Mouse (Mus musculus) ES-Bruce4 (cell line): Measurements from ENCODE around the gene Ccdc13.

Experiments used
- CTCF ChIP-seq: IDR thresholded peaks from one replicate; pipeline ENCODE4 v1.8.1; 2011; ENCODE audit warnings: low read depth, low read length
- EP300 ChIP-seq: IDR thresholded peaks from 2 replicates; pipeline ENCODE4 v1.6.1; 2011; ENCODE audit warnings: low read depth, low read length; ENCODE audit not compliant: insufficient read depth
- POLR2A ChIP-seq: IDR thresholded peaks from one replicate; pipeline ENCODE4 v1.8.1; 2011; ENCODE audit warnings: low read length; ENCODE audit not compliant: insufficient read depth

GRCm38 (mm10) chr9:121791757-121792521, 47.3 kb downstream of the Ccdc13 start, which contains the start of gene Hhatl:
- TF ChIP-seq CTCF (no peak), POLR2A (no peak), EP300 (no peak)
